8 mouse cellular contexts compared by ENCODE assay signal in genomic region chr17:28007857-28008564, GRCm38 (mm10).
DNase-seq lines count a peak whose midpoint lies in the region; ATAC-seq and TF ChIP-seq lines count a peak whose summit lies in the region.

No protein-coding gene starts in this region.

- H3K9ac ChIP-seq in forebrain, embryonic 12.5 days = peak overlapping the region; percentile 30; the same call in 1 of the 2 replicates
- peak overlapping the region; percentile 65 for H3K9ac ChIP-seq in liver, embryonic 13.5 days

- WGBS in cerebellum, adult 2 months = 58% methylated on average over 27 of the region's 27 CpGs
- WGBS in forebrain, embryonic 12.5 days = 30% methylated on average over 27 of the region's 27 CpGs
- WGBS in liver, embryonic 13.5 days (ENCODE audit: insufficient replicate concordance) = 7% methylated on average over 27 of the region's 27 CpGs

- H3K36me3 ChIP-seq in forebrain, embryonic 12.5 days (replicated peaks) = peaks cover 15% of the 10 kb centered on the region
- peaks cover 3% of the 10 kb centered on the region; the same call in 1 of the 2 replicates for H3K36me3 ChIP-seq in liver, embryonic 13.5 days

- H3K9me3 ChIP-seq in forebrain, embryonic 12.5 days = no peaks in the 10 kb centered on the region
- H3K9me3 ChIP-seq in liver, embryonic 13.5 days (replicated peaks) = no peaks in the 10 kb centered on the region

- H3K27me3 ChIP-seq in cerebellum, adult 2 months (ENCODE audit: control insufficient read depth, insufficient read depth, low read length) = no peaks in the 10 kb centered on the region
- peaks cover 9% of the 10 kb centered on the region for H3K27me3 ChIP-seq in forebrain, embryonic 12.5 days
- H3K27me3 ChIP-seq in liver, embryonic 13.5 days = 0 out of 2 replicates have a peak, but pooled peaks cover 3% of the 10 kb centered on the region

- H3K4me2 ChIP-seq in forebrain, embryonic 12.5 days = peak overlapping the region; percentile 30
- H3K4me2 ChIP-seq in liver, embryonic 13.5 days = peak overlapping the region; percentile 68

- no peak for TF ChIP-seq POLR2A in cerebellum, adult 2 months (IDR thresholded peaks at IDR 0.05; ENCODE audit: borderline replicate concordance, insufficient read depth, low read length)

- peak overlapping the region; percentile 28; the same call in 1 of the 2 replicates for H3K27ac ChIP-seq in cerebellum, adult 2 months (ENCODE audit: insufficient read depth, low read length)
- peak overlapping the region; percentile 65 for H3K27ac ChIP-seq in forebrain, embryonic 12.5 days
- peak overlapping the region; percentile 79 for H3K27ac ChIP-seq in liver, embryonic 13.5 days

- peak overlapping the region; percentile 14 for H3K4me3 ChIP-seq in cerebellum, adult 2 months (replicated peaks; ENCODE audit: insufficient read depth, low read depth, low read length)
- H3K4me3 ChIP-seq in forebrain, embryonic 12.5 days (replicated peaks) = peak overlapping the region; percentile 16
- H3K4me3 ChIP-seq in liver, embryonic 13.5 days (replicated peaks) = peak overlapping the region; percentile 46

- no peak for DNase-seq in cerebellum, adult 2 months
- DNase-seq in cerebellum, postnatal 36 days = no peak
- DNase-seq in heart, postnatal 4 days = peak; percentile 67
- DNase-seq in liver, embryonic 13.5 days = no peak
- DNase-seq in natural killer cell, adult 2 months (ENCODE audit: low spot score in 2 of 2) = peak; percentile 24 to 36
- no peak for DNase-seq in cerebellum, adult 11-12 months
- DNase-seq in right cerebral cortex, adult 2 months (ENCODE audit: low spot score in 2 of 2) = no peak

- ATAC-seq in forebrain, embryonic 12.5 days (ENCODE audit: low FRiP score) = peak; percentile 41; the same call in 1 of the 2 replicates
- ATAC-seq in liver, embryonic 13.5 days (ENCODE audit: low read depth) = 0 out of 2 replicates have a peak, but pooled peaks have one; percentile 34

- peaks cover under 1% of the 10 kb centered on the region; the same call in 1 of the 2 replicates for H3K4me1 ChIP-seq in cerebellum, adult 2 months (ENCODE audit: control insufficient read depth, insufficient read depth, low read length)
- peaks cover 39% of the 10 kb centered on the region for H3K4me1 ChIP-seq in forebrain, embryonic 12.5 days
- peaks cover 66% of the 10 kb centered on the region for H3K4me1 ChIP-seq in liver, embryonic 13.5 days (replicated peaks)

- TF ChIP-seq CTCF in cerebellum, adult 2 months (IDR thresholded peaks at IDR 0.05; ENCODE audit: borderline replicate concordance, insufficient read depth, low read depth, low read length) = no peak

Comparison
In these comparisons a context has a peak if more than half of its experiments do, and no peak if none do; other contexts are left out.
1. DNase-seq: peak in heart, postnatal 4 days (single experiment) and natural killer cell, adult 2 months (2 of 2); none in cerebellum, adult 2 months (0 of 2), cerebellum, postnatal 36 days (0 of 2), liver, embryonic 13.5 days (single experiment), cerebellum, adult 11-12 months (single experiment) and right cerebral cortex, adult 2 months (0 of 2).
2. H3K27ac ChIP-seq: peak in every context shown above with its lines; median percentile 79 in liver, embryonic 13.5 days; 65 in forebrain, embryonic 12.5 days; 28 in cerebellum, adult 2 months.
3. Peak in every context shown above with its lines, with median percentiles within 50 percentile points of each other: H3K4me3 ChIP-seq.